24 mouse cellular contexts compared by ENCODE assay signal in genomic region chr12:55539157-55539556, GRCm38 (mm10). TPM values are rescaled to one million over a fixed set of nuclear protein-coding genes. Genes with fewer than 3 reads are reported as not detected.
"Had no signal": no experiment of that assay in that cellular context is flagged by ENCODE, and none has a peak within 500 bp of the region (broad histone marks: within the 10 kb centered on the region; RNA-seq: fewer than 3 reads in every experiment).

No protein-coding gene starts in this region.

- H3K9ac ChIP-seq: liver, postnatal 0 days; lung, embryonic 15.5 days; midbrain, embryonic 13.5 days; midbrain, embryonic 15.5 days; neural tube, embryonic 12.5 days had no signal

- H3K4me3 ChIP-seq: lung, embryonic 15.5 days; midbrain, embryonic 13.5 days; midbrain, embryonic 15.5 days; neural tube, embryonic 12.5 days had no signal

- DNase-seq: liver, postnatal 0 days; lung, adult 2 months; lung, postnatal 14 days; lung, postnatal 36 days; retina, postnatal 1 day; right cerebral cortex, adult 18-20 months; right cerebral cortex, postnatal 25 days; right cerebral cortex, postnatal 4 days; spleen, adult 18-20 months; thymus, adult 2 months; thymus, postnatal 25 days; thymus, postnatal 4 days had no signal

- H3K4me2 ChIP-seq: lung, embryonic 15.5 days; midbrain, embryonic 11.5 days; midbrain, embryonic 13.5 days; midbrain, embryonic 15.5 days; neural tube, embryonic 12.5 days had no signal

- H3K4me1 ChIP-seq: lung, embryonic 15.5 days had no signal

- H3K27ac ChIP-seq: lung, embryonic 15.5 days; macrophage; midbrain, embryonic 13.5 days; midbrain, embryonic 15.5 days; neural tube, embryonic 12.5 days had no signal

- ATAC-seq: liver, postnatal 0 days; lung, postnatal 0 days had no signal

- H3K9me3 ChIP-seq: lung, embryonic 15.5 days; midbrain, embryonic 13.5 days; midbrain, embryonic 15.5 days; neural tube, embryonic 12.5 days had no signal

- H3K36me3 ChIP-seq: lung, embryonic 15.5 days; midbrain, embryonic 13.5 days; midbrain, embryonic 15.5 days; neural tube, embryonic 12.5 days had no signal

RNA-seq across cellular contexts. Expression of gene Aldoart2, which starts 25.9 kb away (rescaled TPM):
- polyA plus RNA-seq: liver, postnatal 0 days; lung, adult 2 months; lung, embryonic 15.5 days; lung, postnatal 0 days; macrophage; midbrain, embryonic 11.5 days; midbrain, embryonic 13.5 days; midbrain, embryonic 15.5 days; midbrain, postnatal 0 days; neural tube, embryonic 12.5 days; small intestine, adult 2 months; stomach, embryonic 14.5 days; stomach, embryonic 16.5 days; urinary bladder, adult 2 months had no signal
